Mouse (Mus musculus) thymus, adult 2 months (tissue): ENCODE results near the gene Nrp1.

ENCODE experiments used
- CTCF ChIP-seq: fragments of 200-500 bp; IDR thresholded peaks from 2 replicates; pipeline ENCODE4 v1.5.1; 2012; ENCODE audit warnings: mild to moderate bottlenecking, control low read depth, low read length, moderate library complexity, borderline replicate concordance; ENCODE audit not compliant: control insufficient read depth, poor library complexity, insufficient read depth; ENCODE audit errors: extremely low read depth
- POLR2A ChIP-seq: fragments of 200-500 bp; IDR thresholded peaks from 2 replicates; pipeline ENCODE4 v1.6.1; 2012; ENCODE audit warnings: mild to moderate bottlenecking, low read length, control low read depth, moderate library complexity; ENCODE audit not compliant: control insufficient read depth, poor library complexity, insufficient read depth; ENCODE audit errors: extremely low read depth

GRCm38 (mm10) chr8:128370496-128370895, 12.1 kb downstream of the Nrp1 start:
- TF ChIP-seq CTCF (no peak), POLR2A (no peak)
